Mouse (Mus musculus): ENCODE measurements around the gene Rnf212b. TPM values are rescaled to one million over a fixed set of nuclear protein-coding genes. Genes with fewer than 3 reads are reported as not detected.
A peak's percentile ranks its signal among the peaks of the same experiment; 100 is the strongest.

Rnf212b gene
- polyA plus RNA-seq, 1 experiment from 2014 or later, result 0.16 TPM

DNA sequence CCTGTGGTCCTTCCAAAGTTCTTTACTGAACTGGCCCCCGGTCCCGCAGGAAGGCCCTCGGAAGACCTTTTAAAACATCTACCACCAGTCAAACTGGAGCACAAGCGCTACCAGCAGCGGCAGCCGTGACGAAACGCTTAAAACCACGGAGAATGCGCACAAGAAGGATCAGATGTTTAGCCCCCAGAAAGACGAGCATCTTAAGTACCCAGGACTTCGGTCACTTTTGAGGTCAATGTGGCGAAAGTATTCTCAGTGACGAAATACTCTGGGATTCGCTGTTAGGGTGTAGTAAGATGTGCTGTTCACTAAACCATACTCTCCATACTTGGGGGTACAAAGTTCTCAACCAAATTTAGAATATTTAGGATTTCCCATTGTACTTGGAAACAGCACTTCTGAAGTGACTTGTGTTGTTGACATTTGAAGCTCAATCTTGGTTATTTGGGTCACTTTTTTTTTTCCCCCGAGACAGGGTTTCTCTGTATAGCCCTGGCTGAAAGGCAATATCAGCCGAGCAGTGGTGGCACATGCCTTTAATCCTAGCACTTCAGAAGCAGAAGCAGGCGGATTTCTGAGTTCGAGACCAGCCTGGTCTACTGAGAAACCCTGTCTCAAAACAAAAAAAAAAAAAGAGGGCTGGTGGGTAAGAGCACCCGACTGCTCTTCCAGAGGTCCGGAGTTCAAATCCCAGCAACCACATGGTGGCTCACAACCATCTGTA lies 50.5 kb downstream of the Rnf212b start:
- ATAC-seq (ENCODE audit: low FRiP score, low TSS enrichment), result no peak; the same call in 1 of the 2 replicates
- Histone ChIP-seq H3K27me3 (ENCODE audit: insufficient read depth, low read length) (no peaks in the 10 kb centered on the region), H3K9ac (replicated peaks; ENCODE audit: low read length) (peak overlapping the region; percentile 89), H3K4me2 (replicated peaks; ENCODE audit: low read depth, low read length) (peak overlapping the region; percentile 73), H3K4me3 (ENCODE audit: low read length) (peak overlapping the region; percentile 83), H3K4me1 (ENCODE audit: insufficient read depth, low read length) (0 out of 2 replicates have a peak, but pooled peaks cover 2% of the 10 kb centered on the region), H3K9me3 (ENCODE audit: low read length) (no peaks in the 10 kb centered on the region), H3K27ac (ENCODE audit: low read length) (peak overlapping the region; percentile 74), H3K36me3 (ENCODE audit: insufficient read depth, low read length) (no peaks in the 10 kb centered on the region)
- WGBS, result 17% methylated on average over 21 of the region's 21 CpGs

DNA sequence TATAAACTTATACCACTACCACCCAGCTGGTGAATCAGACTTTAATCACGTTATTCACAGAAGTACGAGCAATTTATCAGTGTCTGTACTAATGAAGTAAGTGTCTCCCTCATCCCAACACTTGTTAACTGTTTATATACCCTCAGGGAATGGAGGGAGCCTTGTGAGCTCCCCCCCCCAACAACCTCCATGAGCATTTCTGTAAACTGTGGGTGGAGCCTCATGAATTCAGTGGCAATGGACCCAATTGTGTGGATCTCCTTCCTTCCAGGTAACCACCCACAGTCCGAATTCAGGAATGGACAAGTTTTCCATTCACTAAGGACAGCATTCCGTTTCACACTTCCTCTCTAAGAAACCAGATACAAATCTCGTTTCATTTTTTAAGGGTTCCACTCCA lies 51.7 kb downstream of the Rnf212b start:
- Histone ChIP-seq H3K27ac (ENCODE audit: low read length) (no peak overlapping the region), H3K4me2 (replicated peaks; ENCODE audit: low read depth, low read length) (no peak overlapping the region), H3K36me3 (ENCODE audit: insufficient read depth, low read length) (no peaks in the 10 kb centered on the region), H3K27me3 (ENCODE audit: insufficient read depth, low read length) (no peaks in the 10 kb centered on the region), H3K9ac (replicated peaks; ENCODE audit: low read length) (no peak overlapping the region), H3K9me3 (ENCODE audit: low read length) (no peaks in the 10 kb centered on the region), H3K4me1 (ENCODE audit: insufficient read depth, low read length) (0 out of 2 replicates have a peak, but pooled peaks cover 2% of the 10 kb centered on the region), H3K4me3 (ENCODE audit: low read length) (no peak overlapping the region)
- WGBS, result 77% methylated on average over 5 of the region's 5 CpGs
- no peak for ATAC-seq (ENCODE audit: low FRiP score, low TSS enrichment)

DNA sequence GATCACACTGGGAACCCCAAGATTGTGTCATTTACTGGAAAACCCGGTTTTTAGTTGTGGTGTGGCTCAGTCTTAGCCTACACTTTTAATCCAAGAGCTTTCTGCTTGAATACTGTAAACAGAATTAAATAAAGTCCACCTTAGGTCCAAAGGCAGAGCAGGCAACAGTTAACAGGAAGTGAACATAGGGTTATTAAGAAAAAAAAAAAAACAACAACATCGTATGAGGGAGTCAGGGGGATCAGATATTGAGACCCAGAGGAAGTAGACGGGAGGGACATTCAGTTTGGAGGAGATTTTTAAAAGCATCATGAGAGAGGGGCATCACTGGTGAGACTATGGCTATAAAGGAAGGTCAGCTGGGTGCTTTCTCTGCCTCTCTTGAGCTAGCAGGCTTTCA lies 52.3 kb downstream of the Rnf212b start:
- Histone ChIP-seq H3K9me3 (ENCODE audit: low read length) (no peaks in the 10 kb centered on the region), H3K4me3 (ENCODE audit: low read length) (no peak overlapping the region), H3K36me3 (ENCODE audit: insufficient read depth, low read length) (no peaks in the 10 kb centered on the region), H3K27ac (ENCODE audit: low read length) (no peak overlapping the region), H3K4me2 (replicated peaks; ENCODE audit: low read depth, low read length) (no peak overlapping the region), H3K27me3 (ENCODE audit: insufficient read depth, low read length) (no peaks in the 10 kb centered on the region), H3K9ac (replicated peaks; ENCODE audit: low read length) (no peak overlapping the region), H3K4me1 (ENCODE audit: insufficient read depth, low read length) (0 out of 2 replicates have a peak, but pooled peaks cover 2% of the 10 kb centered on the region)
- 40% methylated on average over 3 of the region's 3 CpGs for WGBS
- no peak for ATAC-seq (ENCODE audit: low FRiP score, low TSS enrichment)

DNA sequence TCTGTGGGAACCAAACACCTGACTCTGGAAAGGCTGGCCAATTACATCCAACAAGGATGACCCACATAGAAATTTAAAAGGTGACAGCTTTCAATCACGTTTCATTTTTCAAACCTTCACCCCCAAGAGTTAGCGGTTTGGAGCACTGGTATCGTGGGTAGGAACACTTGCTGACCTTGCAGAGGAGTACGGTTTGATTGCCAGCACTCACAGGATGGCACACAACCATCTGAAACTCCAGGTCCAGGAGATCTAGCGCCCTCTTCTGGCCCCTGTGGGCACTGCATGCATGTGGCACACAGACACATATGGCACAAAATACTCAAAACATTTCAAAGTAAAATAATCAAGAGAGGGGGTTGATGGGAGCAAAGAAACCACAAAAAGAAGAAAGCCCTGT lies 53.0 kb downstream of the Rnf212b start:
- no peak overlapping the region for H3K9ac ChIP-seq (replicated peaks; ENCODE audit: low read length)
- H3K4me3 ChIP-seq (ENCODE audit: low read length), result no peak overlapping the region
- no peaks in the 10 kb centered on the region for H3K36me3 ChIP-seq (ENCODE audit: insufficient read depth, low read length)
- no peaks in the 10 kb centered on the region for H3K9me3 ChIP-seq (ENCODE audit: low read length)
- no peak for ATAC-seq (ENCODE audit: low FRiP score, low TSS enrichment)
- 59% methylated on average over 5 of the region's 5 CpGs for WGBS
- H3K4me1 ChIP-seq (ENCODE audit: insufficient read depth, low read length), result 0 out of 2 replicates have a peak, but pooled peaks cover 2% of the 10 kb centered on the region
- no peak overlapping the region for H3K4me2 ChIP-seq (replicated peaks; ENCODE audit: low read depth, low read length)
- H3K27me3 ChIP-seq (ENCODE audit: insufficient read depth, low read length), result no peaks in the 10 kb centered on the region
- no peak overlapping the region for H3K27ac ChIP-seq (ENCODE audit: low read length)

DNA sequence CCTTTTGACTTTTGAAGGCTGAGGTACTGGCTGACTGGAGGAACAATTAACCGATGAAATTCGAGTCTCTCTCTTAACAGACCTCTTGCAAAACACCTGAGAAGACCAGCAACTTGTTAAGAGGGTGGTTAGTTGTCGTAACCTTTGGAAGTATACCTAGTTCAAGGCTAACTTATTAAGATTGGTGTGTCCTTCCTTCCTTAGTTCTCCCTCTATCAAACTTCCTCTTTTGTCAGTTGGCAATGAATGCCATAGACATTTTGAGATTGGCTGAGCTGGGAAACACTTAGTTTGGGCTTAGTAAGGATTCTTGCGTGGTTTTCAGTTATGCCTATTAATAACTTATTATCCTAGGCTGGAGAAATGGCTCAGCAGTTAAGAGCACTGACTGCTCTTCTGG lies 54.1 kb downstream of the Rnf212b start:
- no peak for ATAC-seq (ENCODE audit: low FRiP score, low TSS enrichment)
- Histone ChIP-seq H3K4me3 (ENCODE audit: low read length) (no peak overlapping the region), H3K4me2 (replicated peaks; ENCODE audit: low read depth, low read length) (no peak overlapping the region), H3K36me3 (ENCODE audit: insufficient read depth, low read length) (no peaks in the 10 kb centered on the region), H3K27me3 (ENCODE audit: insufficient read depth, low read length) (no peaks in the 10 kb centered on the region), H3K9me3 (ENCODE audit: low read length) (no peaks in the 10 kb centered on the region), H3K27ac (ENCODE audit: low read length) (no peak overlapping the region), H3K4me1 (ENCODE audit: insufficient read depth, low read length) (0 out of 2 replicates have a peak, but pooled peaks cover 2% of the 10 kb centered on the region), H3K9ac (replicated peaks; ENCODE audit: low read length) (no peak overlapping the region)
- WGBS, result 81% methylated on average over 4 of the region's 4 CpGs

- Histone ChIP-seq H3K36me3 (ENCODE audit: insufficient read depth, low read length) (no peaks in the 10 kb centered on the region), H3K9ac (replicated peaks; ENCODE audit: low read length) (no peak within 1 kb of the TSS), H3K27me3 (ENCODE audit: insufficient read depth, low read length) (no peaks in the 10 kb centered on the region), H3K4me3 (ENCODE audit: low read length) (no peak within 1 kb of the TSS), H3K4me1 (ENCODE audit: insufficient read depth, low read length) (peaks cover 6% of the 10 kb centered on the region), H3K27ac (ENCODE audit: low read length) (no peak within 1 kb of the TSS), H3K9me3 (ENCODE audit: low read length) (no peaks in the 10 kb centered on the region), H3K4me2 (replicated peaks; ENCODE audit: low read depth, low read length) (no peak within 1 kb of the TSS)
- 92% methylated on average over 5 of the region's 5 CpGs for WGBS
- ATAC-seq (ENCODE audit: low FRiP score, low TSS enrichment), result no peak
Observed at GRCm38 (mm10) chr14:54870861-54871260, 56.9 kb downstream of the Rnf212b start, which contains the start of gene Homez. Gene Homez (minus strand): TSS chr14:54870961.

GRCm38 (mm10) chr14:54874165-54874564 lies 60.2 kb downstream of the Rnf212b start:
- no peak overlapping the region for H3K4me2 ChIP-seq (replicated peaks; ENCODE audit: low read depth, low read length)
- H3K36me3 ChIP-seq (ENCODE audit: insufficient read depth, low read length), result no peaks in the 10 kb centered on the region
- no peak overlapping the region for H3K27ac ChIP-seq (ENCODE audit: low read length)
- H3K9me3 ChIP-seq (ENCODE audit: low read length), result no peaks in the 10 kb centered on the region
- 87% methylated on average over 3 of the region's 3 CpGs for WGBS
- no peaks in the 10 kb centered on the region for H3K27me3 ChIP-seq (ENCODE audit: insufficient read depth, low read length)
- no peak for ATAC-seq (ENCODE audit: low FRiP score, low TSS enrichment)
- no peak overlapping the region for H3K9ac ChIP-seq (replicated peaks; ENCODE audit: low read length)
- peaks cover 14% of the 10 kb centered on the region for H3K4me1 ChIP-seq (ENCODE audit: insufficient read depth, low read length)
- no peak overlapping the region for H3K4me3 ChIP-seq (ENCODE audit: low read length)

GRCm38 (mm10) chr14:54875844-54876538 lies 62.0 kb downstream of the Rnf212b start:
- WGBS, result 1% methylated on average over 36 of the region's 36 CpGs
- H3K4me1 ChIP-seq (ENCODE audit: insufficient read depth, low read length), result peaks cover 14% of the 10 kb centered on the region
- no peaks in the 10 kb centered on the region for H3K27me3 ChIP-seq (ENCODE audit: insufficient read depth, low read length)
- ATAC-seq (ENCODE audit: low FRiP score, low TSS enrichment), result peak; percentile 50
- H3K9me3 ChIP-seq (ENCODE audit: low read length), result no peaks in the 10 kb centered on the region
- peak overlapping the region; percentile 99 for H3K4me2 ChIP-seq (replicated peaks; ENCODE audit: low read depth, low read length)
- peak overlapping the region; percentile 85 for H3K4me3 ChIP-seq (ENCODE audit: low read length)
- H3K9ac ChIP-seq (replicated peaks; ENCODE audit: low read length), result peak overlapping the region; percentile 87
- H3K27ac ChIP-seq (ENCODE audit: low read length), result peak overlapping the region; percentile 88
- H3K36me3 ChIP-seq (ENCODE audit: insufficient read depth, low read length), result no peaks in the 10 kb centered on the region

GRCm38 (mm10) chr14:54876539-54877047 lies 62.7 kb downstream of the Rnf212b start:
- ATAC-seq (ENCODE audit: low FRiP score, low TSS enrichment), result peak; percentile 92
- under 1% methylated on average over 59 of the region's 72 CpGs for WGBS
- Histone ChIP-seq H3K27me3 (ENCODE audit: insufficient read depth, low read length) (no peaks in the 10 kb centered on the region), H3K9me3 (ENCODE audit: low read length) (no peaks in the 10 kb centered on the region), H3K4me2 (replicated peaks; ENCODE audit: low read depth, low read length) (peak overlapping the region; percentile 99), H3K9ac (replicated peaks; ENCODE audit: low read length) (peak overlapping the region; percentile 87), H3K36me3 (ENCODE audit: insufficient read depth, low read length) (no peaks in the 10 kb centered on the region), H3K27ac (ENCODE audit: low read length) (peak overlapping the region; percentile 88), H3K4me1 (ENCODE audit: insufficient read depth, low read length) (peaks cover 14% of the 10 kb centered on the region), H3K4me3 (ENCODE audit: low read length) (peak overlapping the region; percentile 85)

Measured in kidney, embryonic 16.5 days (tissue).